Mouse (Mus musculus) left cerebral cortex, postnatal 25 days (tissue): ENCODE data around the gene Slc25a28. TPM values are rescaled to one million over a fixed set of nuclear protein-coding genes. Genes with fewer than 3 reads are reported as not detected.

Source experiments
- DNase-seq, 2 experiments: peaks; one replicate each; pipeline ENCODE4 v3.0.0; 2022; ENCODE audit warnings: low spot score in 2 of 2, mixed read lengths in 1 of 2
- intact Hi-C: fragments of 180-260 bp; cut with DNase I; formaldehyde crosslinking; loops from one replicate; pipeline ENCODE4 v1.15.1; 2025
- total RNA-seq, 2 experiments: library from RNA; stranded (reverse); gene quantifications; 2 replicates each; pipeline ENCODE4 v1.2.3; 2021

The Slc25a28 gene
- total RNA-seq, 2 experiments from 2014 or later: 35.8 to 36.6 TPM

DNA sequence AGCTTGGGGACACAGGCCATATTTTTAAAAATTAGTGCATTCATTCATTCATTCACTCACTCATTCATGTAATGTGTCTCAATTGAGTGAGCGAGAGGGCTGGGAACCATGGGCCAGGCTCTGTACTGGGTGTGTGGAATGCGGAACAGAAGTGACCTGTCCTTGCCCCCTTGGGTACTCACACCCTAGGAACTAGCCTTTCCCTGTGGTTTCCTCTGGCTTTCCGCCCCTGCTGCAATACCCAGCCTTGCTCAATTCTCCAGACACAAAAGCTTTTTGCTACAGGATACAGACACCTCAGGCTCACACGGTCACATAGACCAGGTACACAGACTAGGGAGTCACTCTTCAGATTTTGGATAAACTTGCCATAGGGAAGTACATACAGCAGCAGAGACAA is 26.3 kb downstream of the Slc25a28 start:
- no peak for DNase-seq
- intact Hi-C loops: no loop called here

DNA sequence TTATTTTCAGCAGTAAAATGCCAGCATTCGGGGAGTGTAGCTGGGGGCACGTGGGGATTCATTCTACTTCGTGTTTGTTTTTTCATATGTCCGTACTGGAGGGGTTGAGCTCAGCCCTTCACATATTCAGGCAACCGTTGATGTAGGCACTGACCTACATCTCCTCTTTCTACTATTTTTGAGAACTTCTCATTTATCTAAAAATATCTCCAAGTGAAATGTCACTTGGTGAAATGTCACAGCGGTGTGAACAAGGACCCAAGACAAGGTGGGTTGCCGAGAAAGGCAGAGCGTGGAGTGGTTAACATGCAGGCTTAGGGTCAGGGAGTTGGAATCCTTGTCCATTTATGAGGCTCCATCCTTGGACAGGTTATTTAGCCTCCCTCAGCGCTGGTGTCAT is 27.4 kb downstream of the Slc25a28 start:
- intact Hi-C loops: no loop called here
- no peak for DNase-seq

DNA sequence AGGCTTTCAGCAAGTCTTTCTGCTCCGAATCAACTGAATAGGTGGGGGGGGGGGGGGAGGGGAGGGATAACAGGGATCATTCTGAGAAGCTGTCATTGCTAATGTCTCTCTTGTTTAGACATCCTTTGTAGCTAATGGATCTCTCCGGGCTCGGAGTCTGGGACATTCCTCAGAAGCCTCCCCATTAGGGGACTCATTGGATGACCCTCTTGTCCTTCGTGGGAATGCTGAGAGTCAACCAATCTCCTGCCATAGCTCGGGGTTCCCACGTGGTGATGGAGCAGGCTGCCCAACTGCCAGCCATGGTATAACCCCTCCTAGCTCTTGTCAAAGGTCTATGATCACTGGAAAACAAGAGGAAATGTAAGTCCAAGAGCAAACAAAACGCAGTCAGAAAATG is 27.8 kb downstream of the Slc25a28 start:
- no peak for DNase-seq

DNA sequence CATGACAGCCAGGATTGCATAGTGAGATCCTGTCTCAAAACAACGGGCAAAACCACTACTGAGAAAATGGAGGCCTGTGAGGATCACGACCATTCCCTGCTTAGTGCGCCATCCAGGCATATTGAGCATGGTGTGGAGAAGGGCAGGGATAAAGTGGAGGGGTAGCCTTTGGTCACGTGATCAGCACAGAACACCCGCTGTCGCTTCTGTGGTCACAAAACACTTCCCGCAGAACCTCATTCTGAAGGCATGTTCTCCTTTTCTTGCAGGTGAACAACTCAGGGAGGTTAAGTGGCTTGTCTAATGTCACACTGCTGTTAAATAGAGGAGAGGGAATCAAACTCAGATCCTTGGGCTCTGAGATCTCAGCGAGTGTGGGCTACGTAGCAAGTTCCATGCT is 29.2 kb downstream of the Slc25a28 start:
- intact Hi-C loops: no loop called here
- no peak for DNase-seq

More for the DNA sequence above, 27.8 kb downstream of the Slc25a28 start:
- intact Hi-C loops: no loop called here

DNA sequence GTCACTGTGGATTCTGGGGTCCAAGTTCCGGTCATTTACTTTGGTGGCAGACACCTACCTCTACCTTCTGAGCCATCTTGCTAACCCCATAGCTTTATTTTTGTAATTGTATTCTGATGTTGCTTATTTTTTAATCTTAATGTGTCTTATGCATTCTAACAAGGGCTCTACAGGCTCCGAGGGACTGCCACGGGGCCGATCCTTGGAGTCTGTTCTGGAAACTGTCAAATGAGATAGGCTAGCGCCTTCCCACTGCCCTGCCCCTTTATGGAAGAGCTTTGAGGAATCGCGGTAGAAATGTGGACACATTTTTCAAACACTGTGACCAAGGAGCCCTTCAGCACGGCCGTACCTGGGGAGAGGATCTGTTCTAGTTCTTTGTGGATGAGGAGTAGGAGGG is 31.8 kb downstream of the Slc25a28 start:
- no peak for DNase-seq
- intact Hi-C loops: no loop called here

DNA sequence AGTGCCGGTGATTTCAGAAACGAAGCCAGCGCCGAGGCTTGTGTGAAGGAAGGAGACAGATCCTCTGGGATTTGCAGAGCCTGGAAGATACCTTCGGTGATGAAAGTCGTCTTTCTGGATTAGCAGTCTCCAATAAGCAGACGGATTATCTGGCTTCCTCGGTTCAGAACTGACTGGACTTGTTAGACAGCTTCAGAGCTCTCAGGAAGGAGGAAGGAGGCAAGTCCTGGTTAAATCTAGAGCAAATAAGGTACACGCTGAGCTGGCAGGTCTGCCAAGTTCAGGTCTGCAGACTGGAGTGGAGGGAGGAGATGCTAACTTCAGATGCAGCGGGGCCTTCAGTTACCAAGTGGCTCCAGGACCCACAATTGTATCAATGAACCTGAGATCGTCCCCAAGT is 32.8 kb downstream of the Slc25a28 start:
- intact Hi-C loops: no loop called here

DNA sequence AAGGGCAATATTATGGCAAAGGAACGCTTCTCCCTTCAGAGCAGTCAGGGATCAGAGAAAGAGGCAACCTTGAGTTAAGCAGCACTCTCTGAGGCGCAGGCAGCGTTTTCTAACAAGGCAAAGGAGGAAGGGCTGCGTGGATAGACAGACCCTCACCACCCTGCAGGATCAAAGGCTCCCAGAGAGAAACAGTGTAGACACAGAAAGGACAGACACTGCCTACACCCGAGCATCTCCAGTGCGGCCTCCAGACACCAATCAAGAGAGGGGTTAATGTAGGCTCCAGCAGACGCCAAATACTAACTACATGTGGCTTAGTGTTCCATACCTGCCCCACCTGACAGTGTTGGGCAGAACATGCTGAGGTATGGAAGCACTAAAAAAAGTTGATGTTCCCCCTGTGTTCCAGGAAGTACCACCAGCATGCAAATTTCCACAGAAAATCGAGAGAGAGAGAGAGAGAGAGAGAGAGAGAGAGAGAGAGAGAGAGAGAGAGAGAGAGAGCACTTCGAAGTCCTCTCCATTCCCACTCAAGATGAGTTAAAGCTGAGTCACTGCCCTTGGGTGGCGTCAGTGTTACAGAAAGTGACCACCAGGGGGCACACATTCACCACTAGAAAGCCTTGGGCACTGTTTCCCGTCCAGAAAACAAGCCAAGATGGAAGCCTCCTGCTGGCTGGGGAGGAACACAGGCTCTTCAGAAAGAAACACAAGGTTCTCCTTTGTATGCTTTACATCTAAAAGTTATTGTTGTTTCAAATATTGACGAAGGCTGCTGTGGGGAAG is 44.0 kb downstream of the Slc25a28 start:
- DNase-seq: peak; percentile 81
- intact Hi-C loops: loop anchor here (2.0 to 5.0 kb wide), 2 partner anchors 24 to 37 kb away; no protein-coding TSS in a partner anchor

More for the DNA sequence above, 32.8 kb downstream of the Slc25a28 start:
- no peak for DNase-seq

DNA sequence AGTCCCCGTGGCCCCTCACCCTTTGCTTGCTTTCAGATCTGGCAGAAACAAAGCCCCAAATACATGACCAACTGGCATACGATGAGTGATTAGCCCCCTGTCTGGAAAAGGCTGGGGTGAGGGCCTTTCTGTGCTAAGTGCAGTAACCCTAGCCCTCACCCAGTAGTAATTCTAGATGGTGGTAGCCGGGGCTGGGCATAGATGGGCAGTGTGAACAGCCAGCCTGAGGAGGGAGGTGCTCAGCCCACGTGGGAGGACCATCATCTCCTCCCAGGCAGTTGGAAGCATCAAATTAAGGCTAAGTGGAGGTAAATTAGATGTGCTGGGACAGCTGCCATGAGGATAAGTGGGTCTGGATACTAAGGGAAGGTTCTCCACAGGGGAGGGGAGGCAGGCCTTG is 45.6 kb downstream of the Slc25a28 start:
- intact Hi-C loops: no loop called here
- no peak for DNase-seq

DNA sequence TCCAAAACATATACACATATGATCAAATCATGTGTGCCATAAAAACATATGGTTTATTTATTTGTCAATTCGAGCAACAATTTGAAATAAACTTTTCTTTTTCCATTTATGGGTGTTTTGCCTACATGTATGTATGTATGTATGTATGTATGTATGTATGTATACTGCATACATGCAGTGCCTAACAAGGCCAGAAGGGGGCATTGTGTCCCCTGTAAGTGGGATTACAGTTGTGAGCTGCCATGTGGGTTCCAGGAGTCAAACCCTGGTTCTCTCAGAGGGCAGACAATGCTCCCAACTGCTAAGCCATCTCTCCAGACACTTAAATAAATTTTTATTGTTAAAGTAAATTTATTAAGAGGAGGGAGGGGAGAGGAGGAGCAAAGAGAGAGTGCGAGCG is 47.3 kb downstream of the Slc25a28 start:
- no peak for DNase-seq
- intact Hi-C loops: no loop called here

DNA sequence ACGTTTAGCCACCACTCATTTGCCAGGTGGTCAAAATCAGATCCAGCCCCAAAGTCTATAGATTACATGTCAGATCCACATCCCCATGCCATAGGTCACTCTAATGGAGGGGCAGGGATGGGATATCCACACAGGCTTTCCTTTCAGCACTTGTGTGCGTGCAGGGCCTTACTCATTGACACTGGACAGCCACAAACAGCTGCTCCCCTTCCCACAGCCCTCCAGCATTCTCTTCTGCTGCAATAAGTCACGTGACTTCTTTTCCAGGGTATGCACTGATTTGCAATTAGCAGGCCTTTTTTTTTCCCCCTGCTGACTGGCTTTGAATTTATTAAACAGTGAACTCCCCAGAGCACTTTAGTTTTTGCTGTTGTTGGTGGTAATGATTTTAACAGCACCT is 48.5 kb downstream of the Slc25a28 start:
- DNase-seq: no peak
- intact Hi-C loops: no loop called here

DNA sequence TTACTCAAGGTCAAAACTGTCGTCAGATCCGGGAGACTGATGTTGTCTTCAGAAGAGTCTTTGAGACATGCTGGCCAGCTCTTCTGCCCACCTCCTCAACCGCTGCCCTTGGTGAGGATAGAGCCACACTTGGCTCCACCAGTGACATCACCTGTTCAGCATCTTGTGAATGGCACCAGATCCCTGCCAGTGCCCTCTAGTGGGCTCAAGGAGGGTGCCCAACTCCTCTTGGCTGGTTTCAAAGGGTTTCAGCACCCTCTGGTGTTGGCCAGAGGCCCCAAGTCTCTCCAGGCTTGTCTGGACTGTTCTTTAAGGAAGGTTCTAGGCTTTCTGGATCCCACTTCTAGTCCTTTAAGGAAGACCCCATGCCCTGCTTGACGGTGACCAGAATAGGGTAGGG is 50.8 kb downstream of the Slc25a28 start:
- intact Hi-C loops: loop anchor here (1.0 to 5.0 kb wide), 2 partner anchors 52 to 94 kb away; no protein-coding TSS in a partner anchor
- peak in 1 of 2 experiments; percentile 62 for DNase-seq

DNA sequence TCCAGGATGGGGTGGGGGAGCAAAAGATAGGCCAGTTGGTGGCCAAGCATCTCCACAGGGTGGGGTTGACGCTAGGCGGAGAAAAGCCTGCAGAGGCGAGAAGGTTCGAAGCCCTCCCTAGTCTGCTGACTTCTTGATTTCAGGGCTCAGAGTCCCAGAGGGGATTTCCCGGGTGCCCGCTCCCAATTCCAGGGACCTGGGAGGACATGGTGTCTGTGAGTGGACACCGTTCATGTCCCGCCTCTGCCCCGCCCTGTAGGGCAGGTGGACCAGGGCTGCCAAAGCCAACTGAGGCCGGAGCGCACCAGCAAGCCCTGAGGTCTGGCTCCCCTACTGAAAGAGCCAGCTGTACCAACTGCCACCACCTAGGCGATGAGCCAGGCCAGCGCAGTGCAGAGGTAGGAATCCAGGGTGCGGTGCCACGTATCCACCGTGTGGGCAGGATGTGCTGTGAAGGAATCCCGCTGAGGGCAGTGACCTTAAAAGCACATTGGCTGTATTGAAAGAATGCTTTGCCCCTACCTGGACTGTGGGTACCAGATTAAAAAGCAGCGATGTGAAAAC is 54.7 kb downstream of the Slc25a28 start:
- intact Hi-C loops: loop anchor here (5.0 to 10.0 kb wide), 3 partner anchors 48 to 895 kb away; partner anchors contain the start of gene Hpse2
- DNase-seq: no peak

DNA sequence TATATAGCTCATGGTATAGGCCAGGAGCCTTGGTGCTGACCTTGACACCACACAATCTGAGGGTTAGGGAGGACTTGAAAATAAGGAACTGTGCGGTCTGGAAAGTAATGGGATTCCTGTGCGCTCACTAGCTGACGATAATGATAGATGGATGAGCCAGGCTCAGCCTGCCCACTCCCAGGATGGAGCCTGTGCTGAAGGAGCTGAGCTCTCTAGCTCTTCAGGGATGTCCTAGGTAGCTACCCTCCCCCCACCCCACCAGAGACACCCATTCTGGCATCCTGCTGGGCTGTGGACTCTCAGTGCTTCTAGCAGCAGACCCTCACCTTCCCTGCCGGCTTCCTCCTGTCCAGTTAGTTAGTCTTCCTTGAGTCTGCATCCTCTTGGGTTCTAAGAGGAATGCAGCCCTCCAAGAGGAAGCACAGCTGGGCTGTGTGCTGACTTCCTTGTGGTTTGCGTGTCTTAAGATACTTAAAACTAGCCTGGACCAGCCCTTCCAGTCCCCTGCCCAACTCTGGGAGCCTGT is 56.1 kb downstream of the Slc25a28 start:
- intact Hi-C loops: loop anchor here (10.0 kb wide), 2 partner anchors 234 to 896 kb away; partner anchors contain the start of gene Hpse2
- DNase-seq: no peak

DNA sequence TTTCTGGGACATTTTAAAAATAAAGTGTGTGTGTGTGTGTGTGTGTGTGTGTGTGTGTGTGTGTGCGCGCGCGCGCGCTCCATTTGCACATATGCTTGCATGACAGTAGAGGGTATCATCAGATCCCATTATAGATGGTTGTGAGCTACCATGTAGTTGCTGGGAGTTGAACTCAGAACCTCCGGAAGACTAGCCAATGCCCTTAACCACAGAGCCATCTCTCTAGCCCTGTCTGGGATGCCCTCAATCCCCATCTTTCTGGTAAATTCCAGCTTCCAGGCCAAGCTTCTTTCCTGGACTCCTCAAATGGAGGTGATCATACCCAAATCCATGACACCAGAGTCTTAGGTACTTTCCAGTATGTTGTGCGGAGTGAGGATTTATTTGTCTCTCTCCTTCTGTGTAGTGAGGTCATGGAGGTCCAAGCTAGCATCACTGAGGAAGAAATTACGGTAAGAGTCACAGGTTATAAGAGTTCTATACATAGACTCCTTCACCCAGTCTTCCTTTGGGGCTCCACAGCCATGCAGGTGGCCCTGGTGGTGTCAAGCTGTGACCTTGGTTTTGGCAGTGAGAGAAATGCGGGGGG is 56.8 kb downstream of the Slc25a28 start:
- intact Hi-C loops: loop anchor here (10.0 kb wide), 2 partner anchors 233 to 897 kb away; partner anchors contain the start of gene Hpse2

DNA sequence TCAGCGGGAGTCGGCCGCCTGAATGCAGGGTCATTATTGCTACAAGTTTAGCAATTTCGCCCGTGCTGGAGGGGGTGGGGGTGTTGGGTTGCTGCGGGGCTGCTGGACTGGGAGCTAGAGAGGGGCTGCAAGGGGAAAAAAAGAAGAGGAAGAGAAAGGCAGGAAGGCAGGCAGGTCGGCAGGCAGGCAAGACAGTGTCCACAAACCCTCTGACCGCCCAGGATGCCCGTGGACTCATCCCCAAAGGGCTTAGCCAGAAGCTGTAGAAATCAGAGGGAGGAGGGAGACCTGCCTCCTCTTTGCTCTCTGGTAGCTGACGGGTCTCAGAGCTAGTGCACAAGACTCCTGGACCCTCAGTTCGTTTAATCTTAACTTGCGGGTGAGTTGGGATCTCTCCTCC is 57.8 kb downstream of the Slc25a28 start:
- intact Hi-C loops: loop anchor here (10.0 kb wide), 2 partner anchors 232 to 898 kb away; partner anchors contain the start of gene Hpse2
- DNase-seq: no peak

More for the DNA sequence above, 56.8 kb downstream of the Slc25a28 start:
- no peak for DNase-seq

DNA sequence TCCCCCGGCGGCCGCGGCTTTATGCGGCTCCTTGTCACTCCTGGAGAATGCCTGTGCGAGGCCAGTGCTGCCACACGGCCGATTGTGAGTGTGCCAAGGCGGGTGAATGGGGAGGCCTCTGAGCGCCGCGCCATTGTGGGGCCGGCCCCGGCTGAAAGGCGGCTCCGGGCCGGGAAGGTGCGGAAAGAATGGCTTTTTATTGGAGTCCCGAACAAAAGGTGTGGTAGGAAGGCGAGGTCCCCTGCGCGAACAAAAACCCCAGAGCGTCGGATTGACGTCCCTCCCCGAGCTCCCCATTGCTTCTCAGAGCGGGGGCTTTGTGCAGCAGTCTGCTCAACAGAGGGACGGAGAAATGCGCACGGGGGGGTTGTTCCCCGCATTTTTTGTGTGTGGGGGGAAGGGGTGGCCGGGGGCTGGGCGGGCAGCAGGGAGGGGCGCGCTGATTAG is 58.2 kb downstream of the Slc25a28 start:
- intact Hi-C loops: loop anchor here (10.0 kb wide), 2 partner anchors 232 to 898 kb away; partner anchors contain the start of gene Hpse2
- DNase-seq: no peak

DNA sequence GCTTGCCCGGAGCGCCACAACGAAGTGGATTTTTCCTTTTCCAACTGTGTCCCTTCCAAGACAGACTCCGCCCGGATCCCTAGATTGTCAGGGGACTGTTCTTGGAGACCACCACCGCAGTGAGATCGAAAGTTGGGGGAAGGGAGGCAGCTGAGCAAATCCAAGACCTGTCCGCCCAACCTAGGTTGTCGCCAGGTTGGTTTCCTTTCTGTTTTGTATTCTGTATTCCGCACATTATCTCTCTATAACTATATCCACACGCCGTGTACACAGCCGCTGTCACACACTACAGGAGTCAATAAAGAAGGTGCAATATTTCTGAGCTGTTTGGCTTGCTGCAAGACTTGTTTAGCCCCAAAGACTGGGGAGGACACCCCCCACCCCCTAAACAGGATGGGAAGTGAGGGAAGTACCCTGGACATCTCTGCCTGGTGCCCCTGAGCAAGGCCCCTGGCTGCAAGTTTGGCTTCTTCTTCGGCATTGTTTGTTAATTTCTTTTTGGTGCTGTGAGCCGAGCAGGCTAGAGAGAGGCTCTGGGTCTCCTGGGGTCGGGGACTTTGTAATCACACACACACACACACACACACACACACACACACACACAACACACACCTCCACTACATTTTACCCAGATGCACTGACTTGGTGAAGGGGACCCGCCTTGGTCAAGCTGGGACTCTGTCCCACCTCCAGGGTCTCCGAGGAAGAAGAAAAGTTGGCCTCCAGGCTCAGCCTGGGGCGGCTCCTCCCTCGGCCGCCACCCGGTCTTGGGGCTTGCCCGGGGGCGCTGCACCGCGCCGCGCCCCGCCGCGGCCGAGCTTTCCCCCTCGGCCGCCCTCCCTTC is 58.9 kb downstream of the Slc25a28 start:
- intact Hi-C loops: loop anchor here (10.0 kb wide), 2 partner anchors 231 to 899 kb away; partner anchors contain the start of gene Hpse2
- no peak for DNase-seq

DNA sequence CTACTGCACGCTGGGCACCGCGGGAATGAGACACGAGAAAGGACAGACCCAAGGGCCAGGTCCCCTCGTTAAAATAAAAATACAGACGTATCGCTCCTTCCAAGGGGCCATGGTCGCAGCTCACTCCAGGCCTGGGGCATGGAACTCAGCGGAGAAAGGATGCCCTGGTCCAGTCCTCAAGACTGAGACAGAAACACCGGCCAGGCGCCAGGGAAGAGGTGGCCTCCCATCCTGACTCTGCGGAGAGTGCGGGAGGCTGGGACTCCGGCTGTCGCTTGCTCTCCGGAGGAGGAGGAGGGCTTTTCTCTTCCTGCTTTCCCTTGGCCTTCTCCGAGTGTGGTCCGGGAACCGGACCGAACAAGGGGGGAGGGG is 59.6 kb downstream of the Slc25a28 start:
- no peak for DNase-seq
- intact Hi-C loops: loop anchor here (10.0 kb wide), 2 partner anchors 230 to 900 kb away; partner anchors contain the start of gene Hpse2
